Mouse (Mus musculus): ENCODE measurements around the gene Naa40. TPM values are rescaled to one million over a fixed set of nuclear protein-coding genes. Genes with fewer than 3 reads are reported as not detected.

Gene Naa40
- polyA plus RNA-seq, 1 experiment = 20.5 TPM

DNA sequence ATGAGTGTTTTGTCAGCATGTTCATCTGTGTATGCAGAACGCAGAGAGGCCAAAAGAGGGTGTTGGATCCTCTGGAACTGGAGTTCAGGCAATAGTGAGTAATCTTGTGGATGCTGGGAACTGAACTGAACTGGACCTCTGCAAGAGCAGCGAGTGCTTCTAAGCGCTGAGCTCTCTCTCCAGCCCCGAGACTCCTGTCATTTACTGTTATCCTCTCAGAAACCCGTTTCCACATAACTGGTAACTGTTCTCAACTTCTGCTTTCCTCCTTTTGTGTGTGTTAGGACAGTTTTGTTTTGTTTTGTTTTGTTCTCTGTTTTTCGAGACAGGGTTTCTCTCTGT lies 23.1 kb downstream of the Naa40 start:
- 3% methylated on average over 6 of the region's 6 CpGs for WGBS
- H3K27ac ChIP-seq (ENCODE audit: insufficient read depth, low read length) = no peak overlapping the region
- H3K27me3 ChIP-seq (ENCODE audit: control insufficient read depth, insufficient read depth, low read length) = no peaks in the 10 kb centered on the region
- 0 out of 2 replicates have a peak overlapping the region, but pooled peaks have one; percentile 0 for H3K4me3 ChIP-seq (ENCODE audit: extremely low read depth, insufficient read depth, insufficient read length)
- H3K4me1 ChIP-seq (ENCODE audit: control insufficient read depth, insufficient read depth, insufficient read length) = peaks cover 2% of the 10 kb centered on the region; the same call in 1 of the 2 replicates
- DNase-seq (ENCODE audit: low read depth in 1 of 2, low spot score in 2 of 2) = no peak
- TF ChIP-seq CTCF (IDR thresholded peaks at IDR 0.05; ENCODE audit: extremely low read depth, insufficient read depth, insufficient read length, insufficient replicate concordance) (no peak), POLR2A (IDR thresholded peaks at IDR 0.05; ENCODE audit: low read depth, low read length) (no peak)
- H3K36me3 ChIP-seq (ENCODE audit: control insufficient read depth, insufficient read depth, low read length) = peaks cover 9% of the 10 kb centered on the region

DNA sequence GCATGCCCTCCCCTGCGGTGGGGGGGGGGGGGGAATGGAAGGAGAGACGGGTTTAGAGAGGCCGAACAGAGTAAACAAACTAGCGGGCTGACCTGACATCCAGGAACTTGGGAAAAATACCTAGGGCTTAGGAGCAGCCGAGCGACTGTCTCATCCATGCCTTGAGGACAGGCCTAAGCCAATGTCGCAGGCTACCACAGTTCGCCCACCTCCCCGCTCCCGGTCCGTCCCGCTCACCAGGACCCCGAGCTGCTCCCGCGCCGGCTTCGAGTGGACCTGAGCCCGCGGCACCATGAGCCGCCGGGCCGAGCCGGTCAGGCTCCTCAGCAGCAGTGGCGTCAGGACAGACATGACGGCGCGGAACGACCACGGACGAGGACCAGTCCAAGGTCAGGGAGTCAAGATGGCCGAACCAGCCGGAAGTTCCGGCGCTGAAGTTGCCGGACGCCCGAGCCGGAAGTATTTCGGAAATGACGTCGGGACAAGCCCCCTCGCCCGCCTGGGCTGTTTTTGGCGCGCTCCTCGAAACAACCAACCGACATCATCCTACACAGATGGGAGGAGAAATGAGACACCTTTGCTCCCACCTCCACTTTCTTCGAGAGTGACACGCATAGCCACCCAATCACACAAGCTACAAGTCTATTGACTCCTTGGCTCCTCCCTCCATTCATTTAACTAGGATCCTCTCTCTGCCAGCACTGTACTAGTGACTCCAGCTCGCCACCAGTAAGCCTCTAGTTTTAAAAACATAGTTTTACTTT lies 23.6 kb downstream of the Naa40 start, which contains the start of gene Cox8a:
Gene Cox8a (minus strand): TSS at position 455 of the 764 bp plus-strand sequence.
- Histone ChIP-seq H3K27me3 (ENCODE audit: control insufficient read depth, insufficient read depth, low read length) (no peaks in the 10 kb centered on the region), H3K4me3 (ENCODE audit: extremely low read depth, insufficient read depth, insufficient read length) (peak within 1 kb of the TSS; percentile 92), H3K27ac (ENCODE audit: insufficient read depth, low read length) (peak within 1 kb of the TSS; percentile 80), H3K36me3 (ENCODE audit: control insufficient read depth, insufficient read depth, low read length) (peaks cover 9% of the 10 kb centered on the region), H3K4me1 (ENCODE audit: control insufficient read depth, insufficient read depth, insufficient read length) (peaks cover 2% of the 10 kb centered on the region; the same call in 1 of the 2 replicates)
- peak; percentile 95 to 96 for DNase-seq (ENCODE audit: low read depth in 1 of 2, low spot score in 2 of 2)
- peak; percentile 57; the same call in 1 of the 2 replicates for TF ChIP-seq POLR2A (IDR thresholded peaks at IDR 0.05; ENCODE audit: low read depth, low read length)
- no peak for TF ChIP-seq CTCF (IDR thresholded peaks at IDR 0.05; ENCODE audit: extremely low read depth, insufficient read depth, insufficient read length, insufficient replicate concordance)
- under 1% methylated on average over 50 of the region's 50 CpGs for WGBS

DNA sequence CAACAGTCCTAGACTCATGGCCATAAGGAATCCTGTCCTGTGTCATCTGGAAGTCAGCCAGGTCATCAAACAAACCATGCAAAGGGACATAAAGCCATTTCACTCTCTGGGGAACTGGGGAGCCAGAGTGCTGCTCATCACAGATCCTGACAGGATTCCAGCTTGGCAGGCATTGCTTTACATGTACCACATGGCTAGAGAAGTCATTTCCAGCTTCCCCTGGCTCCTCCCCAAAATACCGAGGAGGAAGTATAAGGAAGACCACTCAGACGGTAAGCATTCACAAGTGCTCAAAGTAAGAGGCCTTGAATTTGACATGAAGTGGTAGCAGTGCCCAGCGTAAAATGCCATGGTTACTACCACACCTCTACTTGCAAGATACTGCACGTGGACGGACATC lies 26.5 kb downstream of the Naa40 start:
- 80% methylated on average over 5 of the region's 5 CpGs for WGBS
- Histone ChIP-seq H3K27ac (ENCODE audit: insufficient read depth, low read length) (no peak overlapping the region), H3K36me3 (ENCODE audit: control insufficient read depth, insufficient read depth, low read length) (peaks cover 11% of the 10 kb centered on the region), H3K27me3 (ENCODE audit: control insufficient read depth, insufficient read depth, low read length) (no peaks in the 10 kb centered on the region), H3K4me1 (ENCODE audit: control insufficient read depth, insufficient read depth, insufficient read length) (peaks cover 2% of the 10 kb centered on the region; the same call in 1 of the 2 replicates), H3K4me3 (ENCODE audit: extremely low read depth, insufficient read depth, insufficient read length) (no peak overlapping the region)
- TF ChIP-seq POLR2A (IDR thresholded peaks at IDR 0.05; ENCODE audit: low read depth, low read length) (no peak), CTCF (IDR thresholded peaks at IDR 0.05; ENCODE audit: extremely low read depth, insufficient read depth, insufficient read length, insufficient replicate concordance) (no peak)
- no peak for DNase-seq (ENCODE audit: low read depth in 1 of 2, low spot score in 2 of 2)

DNA sequence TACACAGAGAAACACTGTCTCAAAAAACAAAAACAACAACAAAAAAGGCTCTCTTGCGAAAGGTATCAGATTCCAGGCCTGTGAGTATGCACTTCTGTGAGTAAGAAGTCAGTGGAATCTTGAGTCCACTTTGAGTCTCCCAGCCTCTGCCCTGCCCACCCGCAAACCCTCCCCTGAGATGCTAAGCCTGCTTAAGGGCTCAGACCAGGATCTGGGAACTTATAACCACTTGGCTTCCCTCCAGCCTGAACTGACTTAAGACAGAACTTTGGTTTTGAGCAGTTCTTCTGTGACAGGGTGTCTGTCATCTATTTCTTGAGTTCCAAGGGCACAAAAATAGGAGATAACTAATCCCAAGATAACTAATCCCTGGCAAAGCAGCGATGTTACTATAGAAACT lies 28.0 kb downstream of the Naa40 start:
- no peaks in the 10 kb centered on the region for H3K27me3 ChIP-seq (ENCODE audit: control insufficient read depth, insufficient read depth, low read length)
- no peak overlapping the region for H3K27ac ChIP-seq (ENCODE audit: insufficient read depth, low read length)
- WGBS = 97% methylated on average over 3 of the region's 3 CpGs
- TF ChIP-seq POLR2A (IDR thresholded peaks at IDR 0.05; ENCODE audit: low read depth, low read length) (no peak), CTCF (IDR thresholded peaks at IDR 0.05; ENCODE audit: extremely low read depth, insufficient read depth, insufficient read length, insufficient replicate concordance) (no peak)
- H3K36me3 ChIP-seq (ENCODE audit: control insufficient read depth, insufficient read depth, low read length) = peaks cover 11% of the 10 kb centered on the region
- H3K4me3 ChIP-seq (ENCODE audit: extremely low read depth, insufficient read depth, insufficient read length) = no peak overlapping the region
- peaks cover 2% of the 10 kb centered on the region; the same call in 1 of the 2 replicates for H3K4me1 ChIP-seq (ENCODE audit: control insufficient read depth, insufficient read depth, insufficient read length)
- no peak for DNase-seq (ENCODE audit: low read depth in 1 of 2, low spot score in 2 of 2)

DNA sequence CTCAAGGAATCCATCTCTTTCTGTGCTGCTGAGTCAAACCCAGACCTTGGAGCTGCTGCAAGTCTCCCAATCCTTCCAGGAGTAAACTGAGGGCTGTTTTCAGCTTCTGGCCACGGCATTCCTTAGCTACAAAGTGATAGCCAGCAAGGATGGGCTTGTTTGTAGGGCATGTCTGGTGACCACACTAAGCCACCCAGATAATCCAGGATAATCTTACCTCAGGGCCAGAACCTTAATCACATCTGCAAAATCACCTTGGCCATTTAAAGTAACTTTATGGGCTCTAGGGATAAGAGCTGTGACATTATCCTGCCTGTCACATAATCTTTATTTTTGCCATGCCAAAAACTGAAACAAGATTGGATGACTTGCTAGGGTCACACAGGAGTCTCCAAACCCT lies 28.8 kb downstream of the Naa40 start:
- no peak for DNase-seq (ENCODE audit: low read depth in 1 of 2, low spot score in 2 of 2)
- Histone ChIP-seq H3K36me3 (ENCODE audit: control insufficient read depth, insufficient read depth, low read length) (peaks cover 11% of the 10 kb centered on the region), H3K27ac (ENCODE audit: insufficient read depth, low read length) (no peak overlapping the region), H3K27me3 (ENCODE audit: control insufficient read depth, insufficient read depth, low read length) (no peaks in the 10 kb centered on the region), H3K4me1 (ENCODE audit: control insufficient read depth, insufficient read depth, insufficient read length) (peaks cover 2% of the 10 kb centered on the region; the same call in 1 of the 2 replicates), H3K4me3 (ENCODE audit: extremely low read depth, insufficient read depth, insufficient read length) (no peak overlapping the region)
- TF ChIP-seq CTCF (IDR thresholded peaks at IDR 0.05; ENCODE audit: extremely low read depth, insufficient read depth, insufficient read length, insufficient replicate concordance) (no peak), POLR2A (IDR thresholded peaks at IDR 0.05; ENCODE audit: low read depth, low read length) (no peak)
- WGBS = 90% methylated on average over 1 of the region's 1 CpGs

DNA sequence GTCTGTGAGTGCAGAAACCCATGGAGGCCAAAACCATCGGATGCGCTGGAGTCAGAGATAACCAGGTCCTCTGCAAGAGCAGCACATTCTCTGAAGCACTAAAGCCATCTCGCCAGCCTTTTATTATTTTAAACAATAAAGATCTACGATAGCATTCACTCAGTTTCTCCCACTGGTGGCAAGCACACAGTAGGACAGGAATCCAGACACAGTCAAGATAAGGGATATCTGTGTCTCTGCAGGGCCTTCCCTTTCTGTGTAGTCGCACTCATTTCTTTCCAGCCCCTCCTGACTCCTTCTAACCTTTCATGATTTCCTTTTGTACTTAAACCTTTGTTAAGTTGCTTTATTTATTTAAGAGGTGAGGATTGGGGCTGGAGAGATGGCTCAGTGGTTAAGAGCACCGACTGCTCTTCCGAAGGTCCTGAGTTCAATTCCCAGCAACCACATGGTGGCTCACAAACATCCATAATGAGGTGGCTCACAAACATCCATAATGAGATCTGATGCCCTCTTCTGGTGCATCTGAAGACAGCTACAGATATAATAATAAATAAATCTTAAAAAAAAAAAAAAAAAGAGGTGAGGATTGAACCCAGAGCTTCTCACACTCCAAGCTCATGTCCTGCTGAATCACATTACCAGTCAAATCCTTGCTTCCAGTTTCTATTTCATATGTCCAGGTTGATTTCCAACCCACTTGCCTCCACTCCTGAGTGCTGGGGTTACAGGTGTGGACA lies 30.9 kb downstream of the Naa40 start:
- 91% methylated on average over 7 of the region's 7 CpGs for WGBS
- Histone ChIP-seq H3K36me3 (ENCODE audit: control insufficient read depth, insufficient read depth, low read length) (peaks cover 10% of the 10 kb centered on the region), H3K27me3 (ENCODE audit: control insufficient read depth, insufficient read depth, low read length) (no peaks in the 10 kb centered on the region), H3K4me1 (ENCODE audit: control insufficient read depth, insufficient read depth, insufficient read length) (peaks cover 4% of the 10 kb centered on the region; the same call in 1 of the 2 replicates), H3K27ac (ENCODE audit: insufficient read depth, low read length) (no peak overlapping the region), H3K4me3 (ENCODE audit: extremely low read depth, insufficient read depth, insufficient read length) (no peak overlapping the region)
- TF ChIP-seq CTCF (IDR thresholded peaks at IDR 0.05; ENCODE audit: extremely low read depth, insufficient read depth, insufficient read length, insufficient replicate concordance) (no peak), POLR2A (IDR thresholded peaks at IDR 0.05; ENCODE audit: low read depth, low read length) (no peak)
- no peak for DNase-seq (ENCODE audit: low read depth in 1 of 2, low spot score in 2 of 2)

Data from spleen, adult 2 months (tissue).